Mouse (Mus musculus) MEL (cell line): ENCODE data around the gene Zbtb43.

Experiments used
- CTCF ChIP-seq, 3 experiments: IDR thresholded peaks in 2 of 3; conservative IDR thresholded peaks in 1 of 3; 2 replicates each; pipeline ENCODE4 v1.5.1; 2011 to 2012; ENCODE audit warnings: low read length in 3 of 3, low read depth in 2 of 3, mild to moderate bottlenecking in 2 of 3, improper control_type of control experiment in 1 of 3, inconsistent platforms in 1 of 3, mixed read lengths in 1 of 3, moderate library complexity in 1 of 3; ENCODE audit not compliant: control insufficient read depth in 1 of 3, insufficient read depth in 1 of 3, poor library complexity in 1 of 3, severe bottlenecking in 1 of 3
- E2F4 ChIP-seq: IDR thresholded peaks from 2 replicates; pipeline ENCODE4 v1.6.1; 2011; ENCODE audit warnings: low read depth, low read length, improper control_type of control experiment, borderline replicate concordance
- ELF1 ChIP-seq: IDR thresholded peaks from 2 replicates; pipeline ENCODE4 v1.6.1; 2014; ENCODE audit warnings: low read depth, mild to moderate bottlenecking, inconsistent platforms, low read length, improper control_type of control experiment, moderate library complexity
- ETS1 ChIP-seq: IDR thresholded peaks from 2 replicates; pipeline ENCODE4 v1.6.1; 2012; ENCODE audit warnings: low read depth, mild to moderate bottlenecking, inconsistent platforms, low read length, improper control_type of control experiment, moderate library complexity
- HCFC1 ChIP-seq: IDR thresholded peaks from 2 replicates; pipeline ENCODE4 v1.6.1; 2012; ENCODE audit warnings: low read depth, mild to moderate bottlenecking, inconsistent platforms, low read length, improper control_type of control experiment, moderate library complexity
- JUND ChIP-seq: IDR thresholded peaks from 2 replicates; pipeline ENCODE4 v1.6.1; 2011; ENCODE audit warnings: low read depth, mild to moderate bottlenecking, improper control_type of control experiment, low read length
- MEF2A ChIP-seq: IDR thresholded peaks from 2 replicates; pipeline ENCODE4 v1.6.1; 2014; ENCODE audit warnings: low read depth, mild to moderate bottlenecking, inconsistent platforms, low read length, improper control_type of control experiment; ENCODE audit not compliant: poor library complexity, insufficient replicate concordance, severe bottlenecking; ENCODE audit errors: extremely low read depth
- NELFE ChIP-seq: IDR thresholded peaks from 2 replicates; pipeline ENCODE4 v1.6.1; 2011; ENCODE audit warnings: low read depth, low read length, improper control_type of control experiment
- POLR2AphosphoS5 ChIP-seq: IDR thresholded peaks from 2 replicates; pipeline ENCODE4 v1.6.1; 2012; ENCODE audit warnings: low read depth, borderline replicate concordance, mild to moderate bottlenecking, inconsistent platforms, low read length, moderate library complexity, mixed read lengths
- TBP ChIP-seq: IDR thresholded peaks from 2 replicates; pipeline ENCODE4 v1.8.0; 2011; ENCODE audit warnings: low read depth, low read length, improper control_type of control experiment
- USF1 ChIP-seq: IDR thresholded peaks from 2 replicates; pipeline ENCODE4 v1.6.1; 2014; ENCODE audit warnings: low read depth, mild to moderate bottlenecking, inconsistent platforms, low read length, improper control_type of control experiment, moderate library complexity

DNA sequence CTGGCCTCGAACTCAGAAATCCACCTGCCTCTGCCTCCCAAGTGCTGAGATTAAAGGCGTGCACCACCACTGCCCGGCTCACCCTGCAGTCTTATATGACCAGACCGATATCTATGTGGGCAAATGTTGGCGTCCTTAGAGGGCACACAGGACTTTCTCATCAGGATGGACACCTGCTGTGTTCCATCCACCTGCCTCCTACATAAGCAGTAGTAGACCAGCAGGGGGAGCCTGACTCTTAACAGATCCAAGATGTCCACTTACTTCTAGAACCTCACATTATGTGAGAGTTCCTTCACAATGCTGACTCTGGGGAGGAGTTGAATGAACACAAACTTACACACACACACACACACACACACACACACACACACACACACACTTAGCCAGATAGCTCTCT is 35.5 kb downstream of the Zbtb43 start:
- TF ChIP-seq POLR2AphosphoS5, result no peak
- TF ChIP-seq USF1, result no peak
- TF ChIP-seq ELF1, result no peak
- no peak for TF ChIP-seq NELFE
- TF ChIP-seq MEF2A, result no peak
- peak; percentile 51 to 67 (median 66) for TF ChIP-seq CTCF (IDR thresholded peaks at IDR 0.05 in 2 of 3, conservative IDR thresholded peaks at IDR 0.05 in 1 of 3; ENCODE audit: control insufficient read depth in 1 of 3, insufficient read depth in 1 of 3, low read depth in 2 of 3, low read length in 3 of 3, poor library complexity in 1 of 3, severe bottlenecking in 1 of 3)
- TF ChIP-seq HCFC1, result no peak
- TF ChIP-seq ETS1, result no peak
- TF ChIP-seq JUND, result no peak
- no peak for TF ChIP-seq TBP
- TF ChIP-seq E2F4, result no peak
